Mouse (Mus musculus): ENCODE results near the gene Mast3. TPM values are rescaled to one million over a fixed set of nuclear protein-coding genes. Genes with fewer than 3 reads are reported as not detected.
"Not testable (repeated sequence)": the region's sequence is repeated elsewhere in the genome, so short reads cannot be mapped to it uniquely, and the experiment has no call there.

Gene Mast3
- polyA plus RNA-seq, 1 experiment from 2014 or later = 9.8 TPM

DNA sequence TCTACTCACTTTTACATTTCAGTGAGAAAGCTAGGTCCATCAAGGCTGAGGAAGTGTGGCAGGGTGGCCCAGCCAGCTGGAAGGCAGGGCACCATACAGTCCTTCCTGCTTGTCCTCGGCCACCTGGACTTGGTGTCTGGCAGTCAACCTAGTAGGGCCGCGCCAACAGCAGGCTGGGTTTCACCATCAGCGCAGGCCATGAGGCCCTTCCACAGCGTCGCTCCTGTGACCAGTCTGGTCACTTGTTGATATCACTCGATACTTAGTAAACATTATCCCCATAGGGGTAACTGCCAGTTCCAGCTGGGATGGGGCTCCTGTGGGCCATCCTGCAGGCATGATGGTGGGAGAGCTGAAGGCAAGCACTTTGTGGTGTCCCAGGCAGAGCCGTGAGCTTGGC, 26.7 kb upstream of the Mast3 start:
- no peak for DNase-seq (ENCODE audit: low spot score)
- H3K4me1 ChIP-seq = peaks cover 27% of the 10 kb centered on the region
- H3K27ac ChIP-seq (replicated peaks) = no peak overlapping the region
- WGBS = 82% methylated on average over 8 of the region's 8 CpGs
- H3K4me3 ChIP-seq = no peak overlapping the region
- peaks cover 4% of the 10 kb centered on the region; the same call in 1 of the 2 replicates for H3K9me3 ChIP-seq (replicated peaks)
- peaks cover 15% of the 10 kb centered on the region for H3K36me3 ChIP-seq
- H3K27me3 ChIP-seq (ENCODE audit: low read depth, poor library complexity, severe bottlenecking) = no peaks in the 10 kb centered on the region

DNA sequence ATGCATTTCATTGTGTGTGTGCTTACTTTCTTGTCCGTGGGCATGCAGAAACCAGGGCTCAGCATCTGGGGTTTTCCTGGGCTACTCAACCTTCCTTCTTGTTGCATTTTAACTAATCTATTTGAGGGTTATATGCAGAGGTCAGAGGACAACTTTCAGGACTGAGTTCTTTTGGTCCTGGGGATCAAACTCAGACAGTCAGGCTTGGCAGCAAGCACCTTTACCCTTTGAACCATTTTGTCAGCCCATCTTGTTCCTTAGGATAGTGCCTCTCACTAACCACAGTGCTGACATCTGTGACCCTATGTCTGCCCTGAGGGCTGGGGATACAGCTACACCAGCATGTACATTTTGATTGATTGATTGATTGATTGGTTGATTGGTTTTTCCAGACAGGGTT, 22.9 kb upstream of the Mast3 start:
- no peaks in the 10 kb centered on the region; the same call in 1 of the 2 replicates for H3K27me3 ChIP-seq (ENCODE audit: low read depth, poor library complexity, severe bottlenecking)
- H3K9me3 ChIP-seq (replicated peaks) = peaks cover 4% of the 10 kb centered on the region; the same call in 1 of the 2 replicates
- 91% methylated on average over 1 of the region's 1 CpGs for WGBS
- H3K4me1 ChIP-seq = peaks cover 16% of the 10 kb centered on the region
- H3K4me3 ChIP-seq = no peak overlapping the region
- no peaks in the 10 kb centered on the region for H3K36me3 ChIP-seq
- no peak overlapping the region for H3K27ac ChIP-seq (replicated peaks)
- DNase-seq (ENCODE audit: low spot score) = no peak

- WGBS = 94% methylated on average over 2 of the region's 2 CpGs
- H3K27me3 ChIP-seq (ENCODE audit: low read depth, poor library complexity, severe bottlenecking) = peaks cover 3% of the 10 kb centered on the region; the same call in 1 of the 2 replicates
Observed at GRCm38 (mm10) chr8:70827010-70827409, 22.2 kb upstream of the Mast3 start.

GRCm38 (mm10) chr8:70825816-70826215, 21.0 kb upstream of the Mast3 start:
- WGBS = 86% methylated on average over 8 of the region's 8 CpGs
- no peak overlapping the region for H3K27ac ChIP-seq (replicated peaks)
- H3K27me3 ChIP-seq (ENCODE audit: low read depth, poor library complexity, severe bottlenecking) = peaks cover 15% of the 10 kb centered on the region
- H3K9me3 ChIP-seq (replicated peaks) = peaks cover 4% of the 10 kb centered on the region; the same call in 1 of the 2 replicates
- no peak overlapping the region for H3K4me3 ChIP-seq
- no peaks in the 10 kb centered on the region for H3K36me3 ChIP-seq
- H3K4me1 ChIP-seq = peaks cover 12% of the 10 kb centered on the region; the same call in 1 of the 2 replicates
- no peak for DNase-seq (ENCODE audit: low spot score)

More at GRCm38 (mm10) chr8:70827010-70827409, 22.2 kb upstream of the Mast3 start:
- Histone ChIP-seq H3K4me1 (peaks cover 8% of the 10 kb centered on the region), H3K9me3 (replicated peaks) (peaks cover 4% of the 10 kb centered on the region; the same call in 1 of the 2 replicates), H3K36me3 (no peaks in the 10 kb centered on the region), H3K27ac (replicated peaks) (no peak overlapping the region), H3K4me3 (no peak overlapping the region)
- DNase-seq (ENCODE audit: low spot score) = no peak

DNA sequence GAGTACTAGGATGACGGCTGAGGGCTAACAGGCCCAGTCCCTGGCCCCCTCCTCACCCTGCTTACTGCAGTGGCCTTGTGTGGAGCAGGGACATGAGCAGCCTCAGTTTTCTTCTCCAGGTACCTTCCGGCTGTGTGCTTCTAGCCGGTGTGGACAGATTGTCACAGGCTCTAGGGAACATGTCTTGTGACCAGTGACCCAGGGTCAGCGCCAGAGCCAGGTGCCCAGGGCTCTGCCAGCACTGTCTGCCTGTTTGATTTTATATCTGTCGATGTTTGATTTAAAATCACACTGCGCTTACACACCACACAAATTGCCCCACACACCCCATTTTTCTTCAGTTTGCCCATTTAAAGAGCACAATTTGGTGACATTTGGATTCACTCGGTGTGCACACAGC, 18.9 kb upstream of the Mast3 start:
- Histone ChIP-seq H3K4me1 (peaks cover 23% of the 10 kb centered on the region), H3K4me3 (no peak overlapping the region), H3K27me3 (ENCODE audit: low read depth, poor library complexity, severe bottlenecking) (peaks cover 35% of the 10 kb centered on the region), H3K27ac (replicated peaks) (no peak overlapping the region; the same call in 1 of the 2 replicates), H3K36me3 (no peaks in the 10 kb centered on the region), H3K9me3 (replicated peaks) (peaks cover 11% of the 10 kb centered on the region; the same call in 1 of the 2 replicates)
- 86% methylated on average over 7 of the region's 7 CpGs for WGBS
- no peak for DNase-seq (ENCODE audit: low spot score)

- H3K27ac ChIP-seq (replicated peaks); DNase-seq (ENCODE audit: low spot score); H3K4me3 ChIP-seq; H3K36me3 ChIP-seq: not testable (repeated sequence)
- peaks cover 43% of the 10 kb centered on the region for H3K27me3 ChIP-seq (ENCODE audit: low read depth, poor library complexity, severe bottlenecking)
- H3K4me1 ChIP-seq = peaks cover 23% of the 10 kb centered on the region
- 85% methylated on average over 3 of the region's 3 CpGs for WGBS
- peaks cover 17% of the 10 kb centered on the region; the same call in 1 of the 2 replicates for H3K9me3 ChIP-seq (replicated peaks)
Observed at GRCm38 (mm10) chr8:70822594-70822993, 17.7 kb upstream of the Mast3 start.

- peaks cover 26% of the 10 kb centered on the region for H3K4me1 ChIP-seq
- 55% methylated on average over 11 of the region's 11 CpGs for WGBS
- H3K4me3 ChIP-seq = no peak overlapping the region
- H3K9me3 ChIP-seq (replicated peaks) = peaks cover 16% of the 10 kb centered on the region; the same call in 1 of the 2 replicates
- no peaks in the 10 kb centered on the region for H3K36me3 ChIP-seq
- H3K27me3 ChIP-seq (ENCODE audit: low read depth, poor library complexity, severe bottlenecking) = peaks cover 49% of the 10 kb centered on the region
- no peak for DNase-seq (ENCODE audit: low spot score)
- peak overlapping the region; percentile 38; the same call in 1 of the 2 replicates for H3K27ac ChIP-seq (replicated peaks)
Observed at GRCm38 (mm10) chr8:70821992-70822391, 17.1 kb upstream of the Mast3 start.

- Histone ChIP-seq H3K4me3 (no peak overlapping the region), H3K4me1 (peaks cover 31% of the 10 kb centered on the region), H3K36me3 (no peaks in the 10 kb centered on the region), H3K9me3 (replicated peaks) (peaks cover 13% of the 10 kb centered on the region; the same call in 1 of the 2 replicates), H3K27ac (replicated peaks) (peak overlapping the region; percentile 38; the same call in 1 of the 2 replicates), H3K27me3 (ENCODE audit: low read depth, poor library complexity, severe bottlenecking) (peaks cover 54% of the 10 kb centered on the region)
- DNase-seq (ENCODE audit: low spot score) = peak; percentile 73
- 18% methylated on average over 30 of the region's 30 CpGs for WGBS
Observed at GRCm38 (mm10) chr8:70821399-70821962, 16.6 kb upstream of the Mast3 start.

DNA sequence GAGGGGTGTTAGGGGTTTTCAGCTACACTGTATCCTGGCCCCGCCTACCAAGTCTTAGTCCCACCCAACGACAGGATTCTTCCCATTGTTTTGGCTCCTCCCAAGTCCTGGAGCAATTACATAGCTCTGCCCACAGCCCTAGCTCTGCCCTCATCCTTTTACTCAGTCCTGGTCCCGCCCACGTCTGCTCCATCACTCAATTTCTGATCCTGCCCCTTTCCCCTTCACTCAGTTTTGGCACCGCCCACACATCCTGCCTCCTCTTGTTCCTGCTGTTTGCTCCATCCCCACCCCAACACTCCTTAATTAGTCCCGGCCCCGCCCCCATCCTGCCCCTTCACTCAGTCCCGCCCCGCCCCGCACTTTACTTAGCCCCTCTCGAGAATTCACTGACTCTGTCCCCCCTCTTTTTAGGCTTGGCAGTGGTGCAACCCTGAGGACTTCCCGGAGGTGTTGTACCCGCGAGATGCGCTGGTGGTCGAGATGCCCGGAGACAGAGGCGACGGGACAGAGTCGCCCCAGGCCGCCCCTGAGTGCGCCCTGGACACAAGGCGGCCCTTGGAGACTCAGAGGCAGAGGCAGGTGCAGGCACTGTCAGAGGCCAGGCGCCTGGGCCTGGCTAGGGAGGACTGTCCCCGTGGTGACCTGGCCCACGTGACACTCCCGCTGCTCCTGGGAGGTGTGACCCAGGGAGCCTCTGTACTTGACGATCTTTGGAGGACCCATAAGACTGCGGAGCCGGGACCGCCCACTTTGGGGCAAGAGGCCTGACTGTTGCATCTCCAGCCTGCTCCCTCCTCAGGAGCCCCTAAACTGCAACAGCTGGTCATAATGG, 15.5 kb upstream of the Mast3 start:
- Histone ChIP-seq H3K9me3 (replicated peaks) (peaks cover 13% of the 10 kb centered on the region; the same call in 1 of the 2 replicates), H3K27ac (replicated peaks) (no peak overlapping the region), H3K4me1 (peaks cover 32% of the 10 kb centered on the region), H3K27me3 (ENCODE audit: low read depth, poor library complexity, severe bottlenecking) (peaks cover 65% of the 10 kb centered on the region), H3K4me3 (peak overlapping the region; percentile 28), H3K36me3 (no peaks in the 10 kb centered on the region)
- DNase-seq (ENCODE audit: low spot score) = peak; percentile 59
- WGBS = 3% methylated on average over 31 of the region's 31 CpGs

GRCm38 (mm10) chr8:70816679-70817078, 11.8 kb upstream of the Mast3 start:
- Histone ChIP-seq H3K4me3 (peak overlapping the region; percentile 34), H3K9me3 (replicated peaks) (peaks cover 13% of the 10 kb centered on the region; the same call in 1 of the 2 replicates), H3K27me3 (ENCODE audit: low read depth, poor library complexity, severe bottlenecking) (peaks cover 90% of the 10 kb centered on the region), H3K27ac (replicated peaks) (no peak overlapping the region), H3K4me1 (peaks cover 28% of the 10 kb centered on the region), H3K36me3 (no peaks in the 10 kb centered on the region)
- WGBS = 7% methylated on average over 30 of the region's 30 CpGs
- DNase-seq (ENCODE audit: low spot score) = no peak

DNA sequence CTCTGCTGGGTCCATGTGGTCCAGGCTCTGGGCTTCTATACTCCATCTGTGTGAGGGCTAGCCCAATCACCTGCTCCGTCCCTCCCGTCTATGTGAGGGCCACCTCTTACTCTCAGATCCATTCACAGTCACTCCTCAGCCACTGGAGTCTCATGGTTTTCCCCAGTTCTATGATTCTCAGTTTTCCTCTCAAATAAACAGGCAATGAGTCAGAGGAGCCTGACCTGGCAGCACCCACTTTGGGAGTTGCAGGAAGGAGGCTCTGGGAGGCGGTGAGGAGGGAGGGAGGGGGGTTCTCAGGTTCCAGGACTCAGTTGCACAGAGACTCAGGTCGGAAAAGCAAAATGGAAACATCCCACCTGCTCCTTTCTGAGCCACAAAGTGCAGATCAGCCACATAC, 8.0 kb upstream of the Mast3 start:
- peaks cover 25% of the 10 kb centered on the region for H3K4me1 ChIP-seq
- no peak overlapping the region for H3K4me3 ChIP-seq
- H3K27ac ChIP-seq (replicated peaks) = no peak overlapping the region
- H3K27me3 ChIP-seq (ENCODE audit: low read depth, poor library complexity, severe bottlenecking) = peaks cover 83% of the 10 kb centered on the region
- 61% methylated on average over 4 of the region's 4 CpGs for WGBS
- H3K36me3 ChIP-seq = no peaks in the 10 kb centered on the region
- H3K9me3 ChIP-seq (replicated peaks) = no peaks in the 10 kb centered on the region
- no peak for DNase-seq (ENCODE audit: low spot score)

DNA sequence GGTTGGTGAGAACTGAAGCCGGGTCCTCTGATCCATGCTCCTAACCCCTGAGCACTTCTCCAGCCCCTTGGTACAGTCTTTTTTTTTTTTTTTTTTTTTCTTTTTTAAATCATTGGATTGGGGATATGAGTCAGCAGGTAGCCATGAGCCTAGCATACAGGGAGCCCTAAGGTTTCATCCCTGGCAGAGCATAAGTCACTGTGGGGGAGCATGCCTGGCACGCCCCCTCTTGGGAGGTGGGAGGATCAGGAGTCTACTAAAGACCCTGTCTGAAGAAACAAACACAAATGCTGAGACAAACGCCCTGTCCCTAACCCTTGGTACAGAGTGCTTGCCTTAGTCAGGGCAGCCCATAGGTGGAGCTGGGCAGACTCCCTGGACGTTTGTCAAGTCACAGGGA, 7.2 kb upstream of the Mast3 start:
- no peak for DNase-seq (ENCODE audit: low spot score)
- peaks cover 83% of the 10 kb centered on the region for H3K27me3 ChIP-seq (ENCODE audit: low read depth, poor library complexity, severe bottlenecking)
- no peak overlapping the region for H3K27ac ChIP-seq (replicated peaks)
- no peaks in the 10 kb centered on the region for H3K9me3 ChIP-seq (replicated peaks)
- H3K4me1 ChIP-seq = peaks cover 22% of the 10 kb centered on the region
- H3K36me3 ChIP-seq = no peaks in the 10 kb centered on the region
- H3K4me3 ChIP-seq = no peak overlapping the region
- 37% methylated on average over 4 of the region's 4 CpGs for WGBS
